In the genomic region with DNA sequence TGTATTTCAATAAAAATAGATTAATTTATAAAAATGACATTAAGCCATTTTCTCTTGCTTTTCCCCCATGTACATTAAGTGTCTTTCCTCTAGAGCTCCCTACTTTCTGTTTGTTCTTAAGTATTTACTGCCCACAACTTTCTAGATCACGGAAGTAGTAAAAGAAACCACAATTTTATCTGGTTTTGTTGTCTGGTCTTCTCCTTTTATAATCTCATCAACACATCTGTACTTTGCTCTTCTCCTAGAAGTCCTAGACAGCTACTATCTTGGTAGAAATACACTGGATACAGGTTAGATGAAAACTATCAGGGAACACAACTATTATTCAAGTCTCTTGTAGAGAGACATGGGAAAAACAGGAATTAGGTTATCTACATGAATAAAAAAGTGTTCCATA, we compare ENCODE assay signal across 31 mouse cellular contexts.
"Had no signal": no experiment of that assay in that cellular context is flagged by ENCODE, and none has a peak within 500 bp of the region (broad histone marks: within the 10 kb centered on the region; RNA-seq: fewer than 3 reads in every experiment).

No protein-coding gene starts in this region.

- H3K27me3 ChIP-seq: limb, embryonic 12.5 days; limb, embryonic 13.5 days; limb, embryonic 15.5 days; liver, embryonic 12.5 days; liver, embryonic 13.5 days; liver, embryonic 15.5 days; lung, embryonic 15.5 days; megakaryocyte, embryonic 14.5 days; midbrain, embryonic 12.5 days; midbrain, embryonic 13.5 days; midbrain, embryonic 15.5 days; neural tube, embryonic 12.5 days had no signal

- DNase-seq: left cerebral cortex, postnatal 4 days; liver; liver, embryonic 13.5 days; liver, postnatal 0 days; lung, adult 18-20 months; lung, adult 2 months; lung, embryonic 14.5 days; lung, postnatal 10 days; lung, postnatal 14 days; lung, postnatal 36 days; midbrain, embryonic 14.5 days had no signal

- H3K4me3 ChIP-seq: limb, embryonic 10.5 days; limb, embryonic 12.5 days; limb, embryonic 13.5 days; limb, embryonic 15.5 days; liver, embryonic 12.5 days; liver, embryonic 13.5 days; liver, embryonic 15.5 days; lung, embryonic 15.5 days; megakaryocyte, embryonic 14.5 days; midbrain, embryonic 10.5 days; midbrain, embryonic 12.5 days; midbrain, embryonic 13.5 days; midbrain, embryonic 15.5 days; myocyte; neural tube, embryonic 12.5 days had no signal

- H3K4me1 ChIP-seq: limb, embryonic 10.5 days; limb, embryonic 12.5 days; limb, embryonic 13.5 days; limb, embryonic 15.5 days; liver, embryonic 12.5 days; liver, embryonic 13.5 days; liver, embryonic 15.5 days; lung, embryonic 15.5 days; megakaryocyte, embryonic 14.5 days; midbrain, embryonic 10.5 days; midbrain, embryonic 12.5 days; midbrain, embryonic 13.5 days; midbrain, embryonic 15.5 days; neural tube, embryonic 12.5 days had no signal

- H3K36me3 ChIP-seq: limb, embryonic 10.5 days; limb, embryonic 12.5 days; limb, embryonic 13.5 days; limb, embryonic 15.5 days; liver, embryonic 12.5 days; liver, embryonic 13.5 days; liver, embryonic 15.5 days; lung, embryonic 15.5 days; midbrain, embryonic 10.5 days; midbrain, embryonic 12.5 days; midbrain, embryonic 13.5 days; midbrain, embryonic 15.5 days; neural tube, embryonic 12.5 days had no signal

- H3K27ac ChIP-seq: limb, embryonic 10.5 days; limb, embryonic 12.5 days; limb, embryonic 13.5 days; limb, embryonic 15.5 days; liver, embryonic 12.5 days; liver, embryonic 13.5 days; liver, embryonic 14.5 days; liver, embryonic 15.5 days; lung, embryonic 15.5 days; macrophage; midbrain, embryonic 10.5 days; midbrain, embryonic 12.5 days; midbrain, embryonic 13.5 days; midbrain, embryonic 15.5 days; neural tube, embryonic 12.5 days had no signal

- H3K4me2 ChIP-seq: limb, embryonic 12.5 days; limb, embryonic 13.5 days; limb, embryonic 15.5 days; liver, embryonic 11.5 days; liver, embryonic 12.5 days; liver, embryonic 13.5 days; liver, embryonic 15.5 days; lung, embryonic 14.5 days; lung, embryonic 15.5 days; midbrain, embryonic 11.5 days; midbrain, embryonic 12.5 days; midbrain, embryonic 13.5 days; midbrain, embryonic 15.5 days; neural tube, embryonic 12.5 days had no signal

- H3K9me3 ChIP-seq: limb, embryonic 10.5 days; limb, embryonic 12.5 days; limb, embryonic 15.5 days; liver, embryonic 12.5 days; liver, embryonic 13.5 days; liver, embryonic 15.5 days; lung, embryonic 15.5 days; megakaryocyte, embryonic 14.5 days; midbrain, embryonic 10.5 days; midbrain, embryonic 12.5 days; midbrain, embryonic 13.5 days; midbrain, embryonic 15.5 days; neural tube, embryonic 12.5 days had no signal

- ATAC-seq: liver, embryonic 12.5 days; liver, postnatal 0 days; lung, postnatal 0 days; midbrain, embryonic 13.5 days; midbrain, embryonic 15.5 days; midbrain, embryonic 16.5 days had no signal

- H3K9ac ChIP-seq: limb, embryonic 12.5 days; limb, embryonic 13.5 days; limb, embryonic 15.5 days; liver, embryonic 12.5 days; liver, embryonic 13.5 days; liver, embryonic 14.5 days; liver, embryonic 15.5 days; liver, postnatal 0 days; lung, embryonic 14.5 days; lung, embryonic 15.5 days; midbrain, embryonic 12.5 days; midbrain, embryonic 13.5 days; midbrain, embryonic 15.5 days; neural tube, embryonic 12.5 days had no signal
